Mouse (Mus musculus) CH12.LX (cell line): Measurements from ENCODE around the gene Map3k9. TPM values are rescaled to one million over a fixed set of nuclear protein-coding genes. Genes with fewer than 3 reads are reported as not detected.

Experiments
- DNase-seq: peaks from one replicate; pipeline ENCODE4 v3.0.0-alpha.2; 2013; ENCODE audit errors: extremely low read depth
- H3K27ac ChIP-seq: 2 replicates; pipeline ENCODE4 v1.5.1; 2012; ENCODE audit warnings: low read depth, mild to moderate bottlenecking, control low read depth, moderate library complexity; ENCODE audit not compliant: insufficient read depth
- H3K27me3 ChIP-seq: replicated peaks from 2 replicates; pipeline ENCODE3; 2012; ENCODE audit warnings: inconsistent platforms
- H3K36me3 ChIP-seq, 2 experiments: replicated peaks in 1 of 2; 2 replicates each; pipeline versions ENCODE3 to v1.6.1; 2012; ENCODE audit warnings: inconsistent platforms in 1 of 2, low read length in 1 of 2, mild to moderate bottlenecking in 1 of 2, mixed read lengths in 1 of 2, moderate library complexity in 1 of 2; ENCODE audit not compliant: control insufficient read depth in 1 of 2, insufficient read depth in 1 of 2
- H3K4me1 ChIP-seq, 2 experiments: 2 replicates each; pipeline ENCODE4 v1.6.1; 2012; ENCODE audit warnings: inconsistent platforms in 1 of 2, moderate library complexity in 1 of 2; ENCODE audit not compliant: insufficient read depth in 2 of 2, control insufficient read depth in 1 of 2
- H3K4me2 ChIP-seq: 2 replicates; pipeline ENCODE4 v1.6.1; 2012; ENCODE audit warnings: low read depth, mild to moderate bottlenecking, control low read depth; ENCODE audit not compliant: poor library complexity, insufficient read depth, severe bottlenecking
- H3K4me3 ChIP-seq, 3 experiments: fragments of 150-350 bp in 1 of 3; sonication (generic) in 1 of 3; replicated peaks in 1 of 3; 2 replicates each; pipeline versions ENCODE3 to v1.5.1; 2011 to 2012; ENCODE audit warnings: low read depth in 2 of 3, low read length in 2 of 3, mild to moderate bottlenecking in 2 of 3, moderate library complexity in 2 of 3, control low read depth in 1 of 3, improper control_type of control experiment in 1 of 3, inconsistent platforms in 1 of 3, mixed read lengths in 1 of 3; ENCODE audit not compliant: poor library complexity in 1 of 3
- H3K79me2 ChIP-seq: replicated peaks from 2 replicates; pipeline ENCODE4 v1.6.1; 2012; ENCODE audit warnings: mild to moderate bottlenecking, moderate library complexity; ENCODE audit not compliant: control insufficient read depth, poor library complexity, insufficient read depth, severe bottlenecking; ENCODE audit errors: extremely low read depth
- H3K9ac ChIP-seq: 2 replicates; pipeline ENCODE4 v1.6.1; 2012; ENCODE audit warnings: low read depth, mild to moderate bottlenecking, control low read depth, moderate library complexity; ENCODE audit not compliant: insufficient read depth
- H3K9me3 ChIP-seq: replicated peaks from 2 replicates; pipeline ENCODE3; 2012; ENCODE audit warnings: low read length, inconsistent platforms, mixed read lengths
- BHLHE40 ChIP-seq: IDR thresholded peaks from 2 replicates; pipeline ENCODE4 v1.6.1; 2011; ENCODE audit warnings: mild to moderate bottlenecking, low read depth, low read length, improper control_type of control experiment
- CHD2 ChIP-seq: IDR thresholded peaks from 2 replicates; pipeline ENCODE4 v1.6.1; 2011; ENCODE audit warnings: low read length, improper control_type of control experiment
- CTCF ChIP-seq, 2 experiments: IDR thresholded peaks in 1 of 2; conservative IDR thresholded peaks in 1 of 2; 2 replicates each; pipeline ENCODE4 v1.5.1; 2011 to 2012; ENCODE audit warnings: low read depth in 2 of 2, low read length in 2 of 2, improper control_type of control experiment in 1 of 2, inconsistent platforms in 1 of 2, mild to moderate bottlenecking in 1 of 2, moderate library complexity in 1 of 2
- E2F4 ChIP-seq: IDR thresholded peaks from 2 replicates; pipeline ENCODE4 v1.6.1; 2011; ENCODE audit warnings: low read depth, low read length, improper control_type of control experiment; ENCODE audit not compliant: insufficient replicate concordance
- ETS1 ChIP-seq: conservative IDR thresholded peaks from 2 replicates; pipeline ENCODE4 v1.6.1; 2012; ENCODE audit warnings: low read depth, mild to moderate bottlenecking, inconsistent platforms, low read length, improper control_type of control experiment, moderate library complexity
- GABPA ChIP-seq: IDR thresholded peaks from 2 replicates; pipeline ENCODE4 v1.6.1; 2012; ENCODE audit warnings: low read depth, low read length, improper control_type of control experiment, inconsistent platforms; ENCODE audit not compliant: insufficient replicate concordance
- HCFC1 ChIP-seq: IDR thresholded peaks from 2 replicates; pipeline ENCODE4 v1.6.1; 2012; ENCODE audit warnings: low read depth, mild to moderate bottlenecking, inconsistent platforms, low read length, improper control_type of control experiment
- KAT2A ChIP-seq: IDR thresholded peaks from 2 replicates; pipeline ENCODE4 v1.6.1; 2012; ENCODE audit warnings: low read length, improper control_type of control experiment, inconsistent platforms; ENCODE audit not compliant: insufficient replicate concordance
- MAX ChIP-seq: IDR thresholded peaks from 2 replicates; pipeline ENCODE4 v1.6.1; 2011; ENCODE audit warnings: low read length, improper control_type of control experiment
- MAZ ChIP-seq: IDR thresholded peaks from 2 replicates; pipeline ENCODE4 v1.6.1; 2012; ENCODE audit warnings: low read depth, mild to moderate bottlenecking, inconsistent platforms, low read length, improper control_type of control experiment, moderate library complexity
- MEF2A ChIP-seq: IDR thresholded peaks from 2 replicates; pipeline ENCODE4 v1.6.1; 2014; ENCODE audit warnings: low read depth, mild to moderate bottlenecking, inconsistent platforms, low read length, improper control_type of control experiment, borderline replicate concordance
- MXI1 ChIP-seq: IDR thresholded peaks from 2 replicates; pipeline ENCODE4 v1.6.1; 2011; ENCODE audit warnings: mild to moderate bottlenecking, low read depth, low read length, improper control_type of control experiment
- MYC ChIP-seq: IDR thresholded peaks from 2 replicates; pipeline ENCODE4 v1.6.1; 2011; ENCODE audit warnings: low read depth, mild to moderate bottlenecking, improper control_type of control experiment, low read length
- NELFE ChIP-seq: IDR thresholded peaks from 2 replicates; pipeline ENCODE4 v1.6.1; 2011; ENCODE audit warnings: low read depth, low read length, improper control_type of control experiment
- NRF1 ChIP-seq: IDR thresholded peaks from 2 replicates; pipeline ENCODE4 v1.6.1; 2014; ENCODE audit warnings: low read depth, mild to moderate bottlenecking, inconsistent platforms, low read length, improper control_type of control experiment, moderate library complexity
- PAX5 ChIP-seq: IDR thresholded peaks from 2 replicates; pipeline ENCODE4 v1.6.1; 2012; ENCODE audit warnings: low read length, inconsistent platforms, mixed read lengths
- POLR2A ChIP-seq: IDR thresholded peaks from 2 replicates; pipeline ENCODE4 v1.6.1; 2011; ENCODE audit warnings: low read depth, mild to moderate bottlenecking, improper control_type of control experiment, low read length
- POLR2AphosphoS2 ChIP-seq: IDR thresholded peaks from 2 replicates; pipeline ENCODE4 v1.6.1; 2011; ENCODE audit warnings: low read depth, low read length, improper control_type of control experiment
- SIN3A ChIP-seq: IDR thresholded peaks from 2 replicates; pipeline ENCODE4 v1.6.1; 2012; ENCODE audit warnings: low read length, improper control_type of control experiment, inconsistent platforms
- SMC3 ChIP-seq: IDR thresholded peaks from 2 replicates; pipeline ENCODE4 v1.6.1; 2011; ENCODE audit warnings: low read depth, low read length, improper control_type of control experiment
- TCF12 ChIP-seq: IDR thresholded peaks from 2 replicates; pipeline ENCODE4 v1.6.1; 2014; ENCODE audit warnings: low read depth, mild to moderate bottlenecking, inconsistent platforms, low read length, improper control_type of control experiment
- UBTF ChIP-seq: IDR thresholded peaks from 2 replicates; pipeline ENCODE4 v1.6.1; 2012; ENCODE audit warnings: low read depth, mild to moderate bottlenecking, inconsistent platforms, low read length, improper control_type of control experiment, moderate library complexity
- USF1 ChIP-seq: IDR thresholded peaks from 2 replicates; pipeline ENCODE4 v1.6.1; 2014; ENCODE audit warnings: low read depth, mild to moderate bottlenecking, inconsistent platforms, low read length, improper control_type of control experiment
- ZC3H11A ChIP-seq: IDR thresholded peaks from 2 replicates; pipeline ENCODE4 v1.6.1; 2012; ENCODE audit warnings: low read depth, mild to moderate bottlenecking, inconsistent platforms, low read length, improper control_type of control experiment
- ZMIZ1 ChIP-seq: IDR thresholded peaks from 2 replicates; pipeline ENCODE4 v1.6.1; 2012; ENCODE audit warnings: low read depth, mild to moderate bottlenecking, inconsistent platforms, low read length, improper control_type of control experiment
- ZNF384 ChIP-seq: IDR thresholded peaks from 2 replicates; pipeline ENCODE4 v1.6.1; 2012; ENCODE audit warnings: low read depth, low read length, improper control_type of control experiment, inconsistent platforms
- dilution Hi-C: fragments of 300-500 bp; cut with MboI; formaldehyde crosslinking; loops from 2 replicates; pipeline ENCODE4 v1.14.3; 2020; ENCODE audit warnings: low sequenced_read_pairs; ENCODE audit not compliant: extremely low pct_unique_long_range_greater_than_20kb, extremely low pct_ligation_motif_present
- in situ Hi-C: fragments of 300-500 bp; cut with MboI; formaldehyde crosslinking; loops from 3 replicates; pipeline ENCODE4 v1.14.3; 2019; ENCODE audit warnings: low sequenced_read_pairs, low pct_ligation_motif_present, low pct_unique_long_range_greater_than_20kb, mixed read lengths
- polyA plus RNA-seq: library from polyadenylated mRNA; unstranded; fragments of >175 nt; gene quantifications from 2 replicates; pipeline ENCODE4 v1.2.1, GENCODE M21; 2012; ENCODE audit warnings: low read depth; ENCODE audit not compliant: insufficient read length
- total RNA-seq, 2 experiments: library from RNA; depleted of rRNA; stranded (reverse); fragments of 300-350 nt in 1 of 2; fragments of >200 nt in 1 of 2; gene quantifications; 2 replicates each; pipeline ENCODE4 v1.2.3; 2012 to 2014

Gene Map3k9
- total RNA-seq (2012; rRNA removed) (0.34 and 0.38 TPM in 2 replicates), total RNA-seq (2014; rRNA removed) (not detected in 2 replicates), polyA plus RNA-seq (0.10 and 0.13 TPM in 2 replicates)

DNA sequence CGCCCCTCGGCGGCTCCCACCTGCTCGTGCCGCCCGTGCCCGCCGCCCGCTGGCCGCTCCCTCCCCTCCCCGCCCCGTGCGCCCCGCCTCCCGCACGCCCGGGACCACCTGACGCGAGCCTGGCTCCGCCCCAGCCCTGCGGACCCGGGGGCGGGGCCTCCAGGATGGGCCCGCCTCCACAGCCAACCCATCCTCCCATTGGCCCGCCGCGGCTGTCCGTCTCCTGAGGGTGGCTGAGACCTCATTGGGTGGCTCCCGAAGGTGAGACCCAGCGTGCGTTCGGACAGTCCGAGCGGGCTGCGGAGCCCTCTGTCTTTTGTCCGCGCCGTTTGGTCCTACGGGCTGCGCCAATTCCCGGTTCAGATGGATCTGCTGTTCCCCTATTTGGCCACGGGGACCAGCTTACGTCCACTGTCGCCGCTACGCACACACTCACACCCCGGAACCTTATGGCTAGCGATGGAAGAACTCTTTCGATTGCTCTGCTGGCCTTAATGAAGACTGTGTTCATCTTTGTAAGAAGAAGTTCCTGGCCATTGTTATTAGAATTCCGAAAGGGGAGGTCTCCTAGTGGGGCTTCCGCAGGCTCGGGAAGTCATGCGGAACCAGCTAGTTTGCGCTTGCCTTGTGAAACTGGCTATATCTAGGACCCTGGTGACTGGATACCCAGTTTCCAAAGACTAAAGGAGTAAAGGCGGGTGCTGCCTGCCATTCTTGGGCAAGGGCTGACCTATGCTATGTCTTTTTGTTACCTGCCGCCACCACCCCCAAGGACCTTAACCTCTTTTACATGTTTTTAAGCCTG lies at the start of gene Map3k9:
TSS of gene Map3k9 (minus strand) at position 71 of the 805 bp plus-strand sequence.
- Histone ChIP-seq H3K27ac (no peak within 1 kb of the TSS), H3K9ac (peak within 1 kb of the TSS; percentile 15; the same call in 1 of the 2 replicates), H3K9me3 (peaks cover 3% of the 10 kb centered on the region), H3K79me2 (no peaks in the 10 kb centered on the region), H3K4me2 (peak within 1 kb of the TSS; percentile 87), H3K4me3 (peak within 1 kb of the TSS; percentile 47 to 70 (median 55)), H3K4me1 (peaks cover 10 to 14% of the 10 kb centered on the region in 2 experiments), H3K36me3 (no peaks in the 10 kb centered on the region), H3K27me3 (peaks cover 48% of the 10 kb centered on the region)
- in situ Hi-C loops = loop anchor here (10.0 kb wide), 1 partner anchor 47 kb away; no protein-coding TSS in a partner anchor
- TF ChIP-seq USF1 (peak; percentile 49), ZC3H11A (no peak), ZMIZ1 (peak; percentile 55; the same call in 1 of the 2 replicates), MEF2A (0 out of 2 replicates have a peak, but pooled peaks have one; percentile 35), POLR2A (peak; percentile 82), TCF12 (peak; percentile 68; the same call in 1 of the 2 replicates), ETS1 (no peak), MYC (no peak), E2F4 (no peak), CHD2 (no peak), MAX (peak; percentile 72), NRF1 (peak; percentile 6; the same call in 1 of the 2 replicates), NELFE (0 out of 2 replicates have a peak, but pooled peaks have one; percentile 35), PAX5 (no peak), BHLHE40 (peak; percentile 65)
- DNase-seq = peak; percentile 74
- dilution Hi-C loops = no loop called here

DNA sequence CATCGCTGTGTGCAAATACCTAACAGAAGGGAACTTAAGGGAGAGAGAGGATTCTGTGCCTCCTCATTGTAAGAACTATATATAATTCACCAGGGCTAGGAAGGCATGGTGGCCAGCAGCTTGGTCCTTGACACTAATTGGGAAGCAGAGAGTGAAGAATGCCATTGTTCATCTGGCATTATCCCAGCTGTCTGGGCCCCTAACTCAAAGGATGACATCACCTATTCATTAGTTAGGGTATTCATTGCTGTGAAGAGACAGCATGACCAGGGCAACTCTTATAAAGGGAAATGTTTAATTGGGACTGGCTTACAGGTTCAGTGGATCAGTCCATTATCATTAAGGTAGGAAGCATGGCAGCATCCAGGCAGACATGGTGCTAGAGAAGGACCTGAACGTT lies 47.4 kb upstream of the Map3k9 start:
- in situ Hi-C loops = no loop called here
- dilution Hi-C loops = no loop called here
- H3K27me3 ChIP-seq = no peaks in the 10 kb centered on the region

More for the DNA sequence above, 47.4 kb upstream of the Map3k9 start:
- Histone ChIP-seq H3K4me3 (no peak overlapping the region), H3K4me2 (no peak overlapping the region), H3K79me2 (no peaks in the 10 kb centered on the region), H3K9ac (no peak overlapping the region), H3K27ac (no peak overlapping the region), H3K4me1 (peaks cover 8 to 11% of the 10 kb centered on the region in 2 experiments), H3K36me3 (no peaks in the 10 kb centered on the region), H3K9me3 (no peaks in the 10 kb centered on the region)
- DNase-seq = no peak
- TF ChIP-seq HCFC1 (no peak), MAZ (no peak), ZNF384 (no peak), GABPA (no peak), CTCF (conservative IDR thresholded peaks at IDR 0.05 in 1 of 2, IDR thresholded peaks at IDR 0.05 in 1 of 2; ENCODE audit: low read depth in 2 of 2, low read length in 2 of 2) (no peak), MAX (no peak), MXI1 (no peak), SMC3 (no peak), POLR2AphosphoS2 (no peak), KAT2A (no peak), UBTF (no peak), TCF12 (no peak), SIN3A (no peak)
